Mouse (Mus musculus) large intestine, adult 2 months (tissue): ENCODE results near the gene Gm20458. TPM values are rescaled to one million over a fixed set of nuclear protein-coding genes. Genes with fewer than 3 reads are reported as not detected.

ENCODE experiments used
- DNase-seq: peaks from one replicate; pipeline ENCODE4 v3.0.0-alpha.2; 2012; ENCODE audit warnings: low read depth, low spot score
- WGBS: fragments of 180-500 bp; shearing (Covaris S2); methylation state at CpG from one replicate; pipeline ENCODE4 v1.1.7; 2018; 5-methylcytosine and 5-hydroxymethylcytosine counted together
- polyA plus RNA-seq: library from polyadenylated mRNA; depleted of rRNA; stranded (reverse); fragments of >200 nt; gene quantifications from 2 replicates; pipeline ENCODE4 v1.2.3, GENCODE M21; 2012

The Gm20458 gene
- polyA plus RNA-seq, 1 experiment: 25.6 TPM

DNA sequence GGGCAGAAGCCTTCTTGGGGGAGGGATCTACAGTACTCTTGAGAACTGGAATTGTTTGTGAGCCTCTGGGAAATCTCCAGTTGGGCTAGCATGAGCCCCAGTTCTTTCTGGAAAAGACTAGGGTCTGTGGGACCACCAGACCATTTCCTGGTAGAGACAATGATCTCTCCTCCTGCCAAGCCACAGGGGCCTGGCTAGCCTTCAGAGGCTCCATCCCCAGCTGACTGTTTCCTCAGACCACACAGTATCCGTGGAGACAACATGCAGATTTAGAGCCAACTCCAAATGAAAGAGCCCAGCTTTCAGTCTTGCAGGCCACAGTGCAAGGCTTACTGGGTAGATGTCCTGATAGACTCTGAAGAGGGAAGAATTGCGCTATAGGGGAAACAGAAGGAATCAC lies 33.4 kb downstream of the Gm20458 start:
- 59% methylated on average over 2 of the region's 2 CpGs for WGBS
- DNase-seq: no peak

DNA sequence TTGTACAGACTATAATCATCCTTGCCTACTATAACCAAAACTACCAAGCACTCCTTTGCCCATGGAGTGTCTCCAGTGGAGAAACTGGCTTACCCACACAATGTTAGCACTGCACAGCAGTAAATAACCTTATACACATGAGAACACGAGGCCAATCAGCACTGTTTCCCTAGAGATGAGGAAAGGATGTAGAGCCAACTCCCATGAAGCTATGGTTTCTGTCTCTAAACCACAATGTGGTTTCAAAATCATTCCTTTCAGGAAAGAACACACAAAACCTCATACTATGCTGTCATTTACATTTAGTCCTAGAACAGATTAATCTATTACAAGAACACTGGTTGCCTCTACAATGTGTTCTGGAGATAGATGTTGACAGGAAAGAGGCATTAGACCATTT lies 35.6 kb downstream of the Gm20458 start:
- WGBS: 24% methylated on average over 1 of the region's 1 CpGs
- no peak for DNase-seq

DNA sequence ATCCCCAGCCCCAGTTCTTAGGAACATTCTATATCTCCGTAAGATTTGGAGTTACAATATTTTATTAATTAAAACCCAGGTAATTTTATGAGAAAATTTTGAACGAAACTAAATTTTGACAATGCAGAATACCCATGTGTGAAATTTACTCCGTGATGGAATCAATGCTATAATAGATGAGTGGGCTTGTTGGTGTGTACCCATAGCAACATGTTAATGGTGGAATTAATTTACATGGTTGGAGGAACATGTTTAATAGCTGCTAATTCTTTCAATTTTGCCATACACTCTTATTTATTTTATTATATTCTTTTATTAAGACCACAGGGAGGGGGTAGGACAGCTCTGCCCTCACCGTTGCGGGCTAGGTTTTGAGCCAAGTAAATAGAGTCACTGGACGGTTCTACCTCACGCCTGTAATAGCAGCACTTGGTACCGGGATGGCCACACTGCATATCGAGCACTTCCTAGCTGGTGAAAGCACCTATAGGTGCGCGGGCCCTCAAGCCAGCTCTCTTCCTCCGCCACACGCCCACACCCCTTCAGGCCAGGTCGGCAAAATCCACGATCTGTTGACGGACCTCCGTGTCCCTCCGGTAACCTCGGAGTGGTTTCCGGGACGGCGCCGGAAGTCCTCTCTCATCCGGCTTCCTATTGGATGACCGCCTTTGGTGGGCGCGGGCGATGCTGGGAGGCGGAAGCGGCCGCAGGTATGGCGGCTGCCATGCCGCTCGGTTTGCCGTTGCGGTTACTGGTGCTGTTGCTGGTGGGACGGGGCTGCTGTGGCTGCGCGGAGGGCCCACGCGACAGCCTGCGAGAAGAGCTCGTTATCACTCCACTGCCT lies 36.3 kb downstream of the Gm20458 start, which contains the start of gene Pigt:
Gene Pigt, plus strand, starts transcription at position 674 of the 844 bp plus-strand sequence.
- 4% methylated on average over 43 of the region's 43 CpGs for WGBS
- peak; percentile 59 for DNase-seq

DNA sequence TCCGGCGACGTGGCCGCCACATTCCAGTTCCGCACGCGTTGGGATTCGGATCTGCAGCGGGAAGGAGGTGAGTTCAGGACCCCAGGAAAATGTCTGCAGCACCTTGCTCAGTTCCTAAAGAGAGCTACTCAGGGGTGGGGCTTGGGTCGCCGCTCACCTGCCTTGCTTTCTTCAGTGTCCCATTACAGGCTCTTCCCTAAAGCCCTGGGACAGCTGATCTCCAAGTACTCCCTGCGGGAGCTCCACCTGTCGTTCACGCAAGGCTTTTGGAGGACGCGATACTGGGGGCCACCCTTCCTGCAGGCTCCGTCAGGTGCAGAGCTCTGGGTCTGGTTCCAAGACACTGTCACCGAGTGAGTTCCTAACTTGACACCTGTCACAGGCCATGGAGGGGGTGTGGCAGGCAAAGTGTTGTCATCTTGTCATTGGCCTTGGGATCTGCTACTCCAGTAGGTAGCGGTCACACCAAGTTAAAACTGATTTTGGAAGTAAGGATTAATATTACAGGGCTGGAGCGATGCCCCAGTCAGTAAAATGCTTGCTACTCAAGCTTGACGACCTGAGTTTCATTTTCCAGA lies 37.0 kb downstream of the Gm20458 start:
- DNase-seq: no peak
- WGBS: 3% methylated on average over 21 of the region's 21 CpGs

DNA sequence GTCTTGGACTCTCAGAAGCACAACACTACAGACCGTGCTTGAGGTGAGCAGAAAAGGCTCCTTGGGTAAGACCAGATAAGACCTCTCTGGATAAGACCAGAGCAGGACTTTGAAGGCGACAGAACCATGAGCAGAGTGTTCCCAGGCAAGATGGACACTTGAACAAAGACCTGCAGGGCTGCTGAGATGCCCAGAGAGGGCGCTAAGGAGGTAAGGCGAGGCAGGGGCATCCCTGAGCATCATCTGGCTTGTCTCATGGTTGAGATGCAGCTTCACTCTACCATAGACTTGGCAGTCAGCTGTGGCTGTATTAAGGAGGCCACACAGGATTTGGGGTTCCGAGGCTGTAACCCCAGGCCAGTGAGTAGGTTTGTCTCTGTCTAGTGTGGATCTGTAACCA lies 38.5 kb downstream of the Gm20458 start:
- 75% methylated on average over 5 of the region's 5 CpGs for WGBS
- DNase-seq: no peak

DNA sequence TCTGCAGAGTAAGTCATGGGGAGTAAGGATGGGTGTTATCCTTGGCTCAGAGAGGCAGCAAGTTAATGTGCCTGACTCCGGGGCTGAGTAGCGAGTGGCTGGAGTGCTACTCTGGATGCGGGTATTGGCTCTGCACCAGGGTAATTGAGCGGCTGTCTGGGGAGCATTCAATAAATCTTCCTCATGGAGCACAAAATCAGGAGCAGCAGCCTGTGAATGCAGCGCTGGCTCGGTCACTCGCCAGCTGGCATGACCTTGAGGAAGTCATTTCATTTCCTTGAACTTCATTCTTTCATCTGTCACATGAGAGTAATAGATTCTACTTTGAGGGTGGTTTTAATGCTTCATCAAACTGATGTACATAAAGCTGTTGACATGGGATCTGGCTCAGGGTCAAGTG lies 39.7 kb downstream of the Gm20458 start:
- 47% methylated on average over 7 of the region's 7 CpGs for WGBS
- no peak for DNase-seq

DNA sequence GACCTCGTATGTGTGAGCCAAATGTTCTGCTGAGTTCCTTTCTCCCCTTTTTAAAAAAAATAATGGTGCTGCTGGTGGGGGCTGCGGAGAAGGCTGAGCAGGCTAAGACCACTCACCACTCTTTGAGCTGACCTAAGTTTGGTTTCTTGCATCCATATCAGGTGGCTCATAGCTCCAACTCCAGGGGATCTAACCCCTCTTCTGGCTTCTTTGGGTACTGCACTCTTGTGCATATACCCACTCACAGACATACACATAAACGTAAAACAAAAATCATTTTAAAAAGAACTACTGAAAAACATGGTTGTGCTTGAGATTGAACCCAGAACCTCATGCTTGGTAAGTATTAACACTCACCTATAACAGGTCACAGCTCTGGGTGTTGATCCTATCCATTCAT lies 44.2 kb downstream of the Gm20458 start:
- WGBS: 97% methylated on average over 3 of the region's 3 CpGs
- no peak for DNase-seq

DNA sequence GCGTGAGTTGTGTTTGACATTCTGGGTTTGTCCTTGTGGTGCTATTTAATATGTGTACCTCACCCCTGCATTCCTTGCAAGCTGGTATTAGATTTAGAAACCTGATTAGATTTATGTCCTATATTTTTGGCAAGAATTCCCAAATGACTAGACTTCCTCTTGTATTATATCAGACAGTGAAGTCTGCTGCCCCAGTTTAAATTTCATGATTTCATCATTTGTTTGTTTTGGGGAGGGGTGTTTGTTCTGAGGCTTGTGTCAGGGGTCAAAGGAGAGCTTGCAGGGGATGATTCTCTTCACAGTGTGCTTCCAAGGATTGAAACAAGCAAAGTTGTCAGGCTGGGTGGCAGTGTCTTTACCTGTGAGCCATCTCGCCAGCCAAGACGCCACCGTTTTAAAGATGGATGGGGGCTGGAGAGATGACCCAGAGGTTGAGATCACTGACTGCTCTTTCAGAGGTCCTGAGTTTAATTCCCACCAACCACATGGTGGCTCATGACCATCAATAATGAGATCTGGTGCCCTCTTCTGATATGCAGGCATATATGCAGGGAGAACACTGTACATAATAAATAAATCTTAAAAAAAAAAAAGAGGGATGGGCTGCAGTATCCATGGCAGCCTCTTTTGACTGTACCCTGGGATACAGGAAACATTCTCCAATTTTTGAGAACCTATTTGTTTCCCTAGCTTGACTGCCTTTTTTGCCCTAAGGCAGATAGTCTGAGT lies 45.0 kb downstream of the Gm20458 start:
- 80% methylated on average over 4 of the region's 4 CpGs for WGBS

DNA sequence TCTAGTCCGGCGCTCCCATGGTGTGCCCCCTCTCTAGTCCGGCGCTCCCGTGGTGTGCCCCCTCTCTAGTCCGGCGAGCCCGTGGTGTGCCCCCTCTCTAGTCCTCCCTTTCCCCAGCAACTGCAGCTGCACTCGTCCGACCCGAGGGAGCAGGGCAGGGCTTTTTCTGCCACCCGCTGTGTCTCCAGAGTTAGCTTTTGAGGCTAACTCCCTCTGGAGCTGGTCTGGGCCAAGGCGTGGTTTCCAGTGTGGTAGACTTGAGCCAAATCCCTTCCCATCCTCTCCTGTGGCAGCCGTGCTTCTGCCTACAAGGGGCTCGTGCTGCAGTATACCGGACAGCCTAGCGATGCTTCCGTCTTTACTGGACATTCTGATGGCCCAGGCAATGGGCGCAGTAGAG lies 47.0 kb downstream of the Gm20458 start:
- DNase-seq: no peak
- 90% methylated on average over 19 of the region's 19 CpGs for WGBS

More for the DNA sequence above, 45.0 kb downstream of the Gm20458 start:
- DNase-seq: no peak

DNA sequence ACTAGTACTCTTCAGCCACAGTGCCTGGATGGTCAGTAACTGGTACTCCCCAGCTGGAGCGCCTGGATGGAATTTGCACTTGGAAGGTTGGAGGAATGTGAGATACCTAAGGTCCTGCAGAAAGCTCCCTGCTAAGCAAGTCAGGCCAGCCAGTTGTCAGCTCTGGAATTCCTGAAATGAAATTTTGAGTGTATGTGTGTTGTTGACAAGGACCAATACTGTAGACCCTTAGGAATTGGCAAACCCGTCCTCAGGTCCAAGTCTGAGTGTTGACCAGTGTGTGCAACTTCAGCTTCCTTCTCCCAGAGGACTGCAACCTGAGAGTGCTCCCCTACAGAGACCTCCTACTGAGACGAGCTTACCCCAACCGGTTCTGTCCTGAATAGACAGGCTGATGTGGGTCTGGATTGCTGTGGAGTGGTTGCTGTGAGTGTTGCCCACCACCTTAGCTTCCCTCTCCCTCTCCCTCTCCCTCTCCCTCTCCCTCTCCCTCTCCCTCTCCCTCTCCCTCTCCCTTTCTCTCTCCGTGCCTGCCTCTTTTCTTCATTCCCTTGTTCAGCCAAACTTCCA lies 49.9 kb downstream of the Gm20458 start:
- no peak for DNase-seq
- WGBS: 59% methylated on average over 5 of the region's 5 CpGs

DNA sequence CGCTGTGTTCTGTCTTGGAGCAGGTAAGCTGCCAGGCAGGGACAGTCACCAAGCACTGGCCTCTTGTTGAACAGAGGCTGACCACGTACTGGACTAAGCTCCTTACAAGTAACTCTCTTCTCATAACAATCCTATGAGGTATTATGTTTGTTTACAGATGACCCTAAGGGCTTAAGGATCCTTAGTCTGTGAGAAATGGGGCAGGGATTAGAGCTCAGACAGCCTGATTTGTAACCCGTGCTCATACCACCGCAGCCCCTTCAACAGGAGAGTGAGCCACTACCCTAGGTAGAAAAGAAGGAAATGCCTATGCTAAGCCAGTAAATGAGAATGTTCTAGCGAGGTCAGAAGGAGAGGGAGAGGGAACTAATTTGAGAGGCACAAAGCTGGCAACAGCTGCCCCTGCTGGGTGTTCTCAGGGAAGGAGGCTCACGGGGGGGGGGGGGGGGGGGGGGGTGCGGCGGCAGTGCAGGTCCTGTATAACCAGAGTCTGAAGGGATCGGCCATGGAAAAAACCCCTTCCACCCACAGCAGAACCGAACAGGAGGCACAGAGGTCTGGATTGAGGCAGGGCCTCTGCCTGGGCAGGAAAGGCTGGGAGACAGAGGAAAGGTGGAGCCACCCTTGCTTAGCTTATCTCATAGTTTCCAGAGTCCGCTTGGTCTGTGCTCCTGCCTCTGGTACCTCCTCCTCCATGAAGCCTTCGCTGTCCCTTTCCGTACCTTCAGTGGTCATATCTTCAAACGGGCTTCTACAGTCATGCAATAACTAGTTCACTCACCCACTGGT lies 51.5 kb downstream of the Gm20458 start:
- 56% methylated on average over 14 of the region's 14 CpGs for WGBS
- DNase-seq: no peak

DNA sequence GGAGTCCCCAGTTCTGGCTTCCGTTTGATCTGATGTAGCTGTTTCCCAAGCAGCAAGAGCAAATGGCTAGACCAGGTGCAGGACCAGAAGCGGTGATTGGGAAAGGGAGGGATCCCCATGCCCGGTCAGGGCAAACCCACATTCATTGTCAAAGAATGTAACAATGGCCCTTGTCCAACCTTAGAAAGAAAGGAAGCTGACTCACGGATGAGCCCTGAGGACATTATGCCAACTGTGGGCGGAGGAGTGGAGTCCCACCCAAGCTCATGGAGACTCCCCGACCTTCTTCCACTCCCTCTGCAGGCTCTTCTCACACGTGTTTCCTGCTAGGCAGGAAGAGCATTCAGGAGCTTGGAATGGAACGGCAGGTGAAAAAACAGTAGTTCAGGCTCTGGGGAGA lies 52.6 kb downstream of the Gm20458 start:
- WGBS: 29% methylated on average over 8 of the region's 8 CpGs

DNA sequence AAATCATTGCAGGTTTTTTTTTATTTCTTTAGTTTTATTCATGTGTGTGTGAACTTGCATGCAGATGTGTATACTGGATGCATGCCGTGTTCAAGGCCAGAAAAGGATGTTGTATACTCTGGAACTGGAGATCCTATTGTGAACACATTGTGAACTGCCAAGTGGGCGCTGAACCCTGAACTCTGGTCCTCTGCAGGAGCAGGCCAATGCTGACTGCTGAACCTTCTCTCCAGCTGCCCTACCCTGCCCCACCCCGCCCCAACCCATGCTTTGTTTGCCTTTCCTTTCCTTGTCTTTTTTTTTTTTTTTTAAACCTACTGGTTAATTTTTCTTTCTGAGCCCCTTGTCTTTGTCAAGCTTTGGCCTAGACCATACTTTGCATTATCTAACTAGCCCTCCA lies 54.1 kb downstream of the Gm20458 start:
- DNase-seq: no peak

More for the DNA sequence above, 52.6 kb downstream of the Gm20458 start:
- no peak for DNase-seq

DNA sequence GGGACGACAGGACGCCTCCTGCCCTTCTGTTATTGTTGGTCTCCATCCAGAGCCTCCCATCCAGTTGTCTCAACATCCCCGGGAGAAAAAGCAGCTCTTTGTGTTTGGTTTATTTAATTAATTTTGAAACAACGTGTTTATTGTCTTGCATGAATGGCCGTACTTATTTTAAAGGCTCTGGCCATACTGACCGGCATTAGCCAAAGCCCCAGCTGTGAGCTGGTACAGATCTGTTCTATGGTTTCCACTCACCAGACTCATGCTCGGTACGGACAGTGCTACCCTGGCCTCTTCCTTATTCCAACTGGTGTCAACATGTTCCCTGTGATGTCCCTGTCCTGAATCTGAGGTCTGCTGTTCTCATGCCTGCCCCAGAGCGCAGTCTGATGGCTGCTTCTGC lies 55.1 kb downstream of the Gm20458 start:
- 68% methylated on average over 9 of the region's 9 CpGs for WGBS
- no peak for DNase-seq

More for the DNA sequence above, 54.1 kb downstream of the Gm20458 start:
- 38% methylated on average over 3 of the region's 3 CpGs for WGBS

DNA sequence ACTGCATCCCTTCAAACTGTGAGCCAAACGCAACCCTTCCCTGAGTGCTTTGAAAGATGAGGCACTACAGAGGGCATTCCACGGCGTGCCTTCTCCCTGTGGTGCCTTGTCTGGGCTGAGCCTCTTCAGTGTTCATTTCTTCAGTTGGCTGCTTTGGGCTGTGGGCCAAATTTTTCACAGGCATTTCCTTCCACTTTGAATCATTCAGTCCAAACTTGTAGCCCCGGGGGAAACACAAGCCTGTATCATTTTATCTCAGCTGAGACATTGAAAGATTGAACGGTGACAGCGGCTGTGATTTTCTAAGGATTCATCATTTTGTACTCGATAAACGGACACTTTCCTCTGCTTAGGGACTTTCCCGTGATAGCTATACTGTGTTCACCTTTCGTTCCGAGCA lies 55.8 kb downstream of the Gm20458 start:
- WGBS: 84% methylated on average over 11 of the region's 11 CpGs
- DNase-seq: no peak

DNA sequence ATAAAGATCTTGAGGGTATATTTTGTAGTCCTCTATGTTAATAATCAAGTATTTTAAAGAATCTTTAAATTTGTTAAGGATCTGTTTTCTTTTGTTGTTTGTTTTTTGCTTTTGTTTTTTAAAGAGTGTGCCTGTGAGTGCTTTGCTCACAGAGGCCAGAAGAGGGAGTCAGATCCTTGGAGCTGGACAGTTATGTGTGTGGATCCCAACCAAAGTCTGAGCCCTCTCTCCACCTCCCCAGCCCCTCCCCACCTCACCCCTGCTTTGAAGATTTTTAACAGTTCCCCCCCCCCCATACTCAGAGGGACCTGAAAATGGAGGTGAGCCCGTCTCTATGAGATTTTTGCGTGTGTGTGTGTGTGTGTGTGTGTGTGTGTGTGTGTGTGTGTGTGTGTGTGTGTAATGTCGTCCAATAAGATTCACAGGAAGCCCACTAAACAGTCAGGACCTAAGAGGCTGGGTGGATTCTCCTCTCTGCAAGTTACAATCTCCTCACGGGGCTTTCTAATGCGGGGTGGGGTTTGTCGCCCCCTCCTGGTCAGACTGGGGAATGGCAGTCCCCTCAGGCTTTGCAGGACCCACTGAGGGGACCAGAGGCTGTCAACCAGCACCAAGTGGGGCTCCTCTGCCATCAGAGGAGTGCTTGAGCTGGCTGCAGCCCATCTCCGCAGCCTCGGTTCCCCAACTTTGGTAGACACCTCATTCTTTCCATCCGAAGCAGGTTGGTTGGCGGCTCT lies 56.9 kb downstream of the Gm20458 start:
- no peak for DNase-seq
- 52% methylated on average over 10 of the region's 10 CpGs for WGBS

DNA sequence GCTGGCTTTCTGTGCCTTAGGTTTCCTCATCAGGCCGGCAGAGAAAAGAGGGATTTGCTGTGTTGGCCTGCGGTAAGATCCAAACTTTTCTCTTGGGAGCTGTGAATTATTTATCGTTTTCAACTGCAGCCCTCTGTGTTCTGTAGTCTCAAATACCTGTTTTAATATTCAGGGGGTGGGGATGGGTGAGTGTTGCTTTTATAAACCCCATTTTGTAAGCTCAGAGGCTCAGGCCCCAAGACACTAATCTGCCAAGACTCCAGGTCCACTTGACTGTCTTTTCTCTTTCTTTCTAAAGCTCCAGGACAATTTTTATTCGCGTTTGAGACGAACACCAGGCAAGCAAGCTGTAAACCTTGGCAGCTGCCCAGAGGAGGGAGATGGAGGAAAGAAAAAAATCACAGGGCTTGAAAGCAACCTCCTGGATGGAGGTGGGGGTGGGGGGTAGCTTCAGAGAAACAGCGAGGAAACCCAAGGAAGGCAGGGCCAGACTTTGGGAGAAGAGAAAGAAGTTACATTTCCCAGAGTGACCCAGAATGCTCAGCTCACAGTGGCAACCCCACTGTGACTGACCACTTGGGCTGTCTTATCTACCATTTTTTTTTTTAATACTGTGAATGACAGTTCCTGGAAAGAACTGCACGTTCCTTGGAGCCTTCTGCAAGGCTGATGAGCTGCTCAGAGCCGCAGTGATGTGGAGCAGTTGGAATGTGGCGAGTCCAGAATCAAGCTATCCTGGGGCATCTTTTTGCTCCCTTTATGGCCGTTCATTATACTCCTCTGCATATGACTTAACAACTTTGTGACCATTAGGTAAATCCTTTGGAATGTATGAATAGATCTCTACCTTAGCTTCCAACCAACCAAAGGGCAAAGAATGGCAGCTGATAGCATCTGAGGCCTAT lies 57.8 kb downstream of the Gm20458 start:
- WGBS: 42% methylated on average over 11 of the region's 11 CpGs
- DNase-seq: no peak

DNA sequence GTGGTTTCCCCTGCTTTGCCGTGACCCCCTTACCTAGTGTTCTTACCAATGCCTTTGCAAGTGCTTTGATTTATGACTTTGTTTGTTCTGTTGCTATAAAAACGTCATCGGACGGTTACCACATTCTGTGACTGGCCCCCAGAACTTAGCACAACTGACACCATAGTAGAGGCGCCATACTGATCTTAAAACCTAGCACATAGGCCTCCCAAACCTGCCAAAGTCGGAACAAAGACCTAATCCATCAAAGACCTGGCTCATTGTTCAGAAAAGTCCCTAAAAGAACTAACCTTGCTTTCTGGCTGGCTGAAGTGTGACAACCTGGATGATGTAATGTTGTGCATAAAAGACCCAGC lies 58.4 kb downstream of the Gm20458 start:
- 29% methylated on average over 6 of the region's 6 CpGs for WGBS
- no peak for DNase-seq
